Mouse (Mus musculus) hematopoietic stem cell, adult 5-6 weeks (primary cell): ENCODE results near the gene Ccdc124. TPM values are rescaled to one million over a fixed set of nuclear protein-coding genes. Genes with fewer than 3 reads are reported as not detected.
A peak's percentile ranks its signal among the peaks of the same experiment; 100 is the strongest.

Experiments used
- ATAC-seq, 2 experiments: fragments of 125-278 bp in 1 of 2; replicated peaks in 1 of 2; 2 replicates each; pipeline ENCODE4 v1.8.0; 2016 to 2017; ENCODE audit warnings: inconsistent platforms in 2 of 2, mild to moderate bottlenecking in 2 of 2, moderate number of reproducible peaks in 2 of 2, low read depth in 1 of 2, moderate TSS enrichment in 1 of 2; ENCODE audit not compliant: low FRiP score in 2 of 2, poor library complexity in 2 of 2, severe bottlenecking in 2 of 2, insufficient read depth in 1 of 2, low TSS enrichment in 1 of 2
- total RNA-seq: library from RNA; stranded (forward); fragments of 172-1452, 232-1000 nt; gene quantifications from 2 replicates; pipeline ENCODE4 v1.2.3, GENCODE M21; 2017

Ccdc124 gene
- total RNA-seq = 18.0 and 20.1 TPM in 2 replicates

DNA sequence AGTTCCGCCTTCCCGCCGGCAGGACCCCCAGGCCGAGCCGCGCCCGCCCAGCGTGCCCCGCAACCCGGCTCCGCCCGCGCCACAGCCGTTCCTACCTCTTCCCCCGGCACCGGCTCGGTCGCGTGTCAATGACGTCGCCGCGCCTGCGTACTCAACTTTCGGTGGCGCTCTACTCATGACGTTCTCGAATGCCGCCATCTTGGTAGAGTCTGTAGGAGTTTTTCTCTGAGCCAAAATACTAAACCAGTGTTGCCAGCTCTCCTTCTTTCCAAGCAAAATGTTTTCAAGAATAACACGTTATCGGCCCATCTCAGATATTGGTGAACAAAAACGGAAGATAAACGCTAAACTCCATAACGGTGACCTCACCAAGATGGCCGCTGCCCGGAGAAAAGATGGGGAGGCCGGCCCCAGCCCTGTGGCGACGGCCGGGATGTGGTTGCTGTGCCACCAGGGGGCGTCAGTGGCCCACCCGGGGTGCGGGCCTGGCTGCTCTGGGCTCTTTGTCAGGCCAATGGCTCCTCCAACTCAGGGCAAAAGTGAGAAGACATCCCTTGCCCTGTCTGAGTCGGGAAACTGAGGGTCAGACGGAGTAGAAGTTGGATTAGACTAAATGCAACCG, at the start of gene Ccdc124:
Ccdc124 (minus strand) TSS at position 572 of the 622 bp plus-strand sequence.
- peak; percentile 83 to 88 for ATAC-seq

DNA sequence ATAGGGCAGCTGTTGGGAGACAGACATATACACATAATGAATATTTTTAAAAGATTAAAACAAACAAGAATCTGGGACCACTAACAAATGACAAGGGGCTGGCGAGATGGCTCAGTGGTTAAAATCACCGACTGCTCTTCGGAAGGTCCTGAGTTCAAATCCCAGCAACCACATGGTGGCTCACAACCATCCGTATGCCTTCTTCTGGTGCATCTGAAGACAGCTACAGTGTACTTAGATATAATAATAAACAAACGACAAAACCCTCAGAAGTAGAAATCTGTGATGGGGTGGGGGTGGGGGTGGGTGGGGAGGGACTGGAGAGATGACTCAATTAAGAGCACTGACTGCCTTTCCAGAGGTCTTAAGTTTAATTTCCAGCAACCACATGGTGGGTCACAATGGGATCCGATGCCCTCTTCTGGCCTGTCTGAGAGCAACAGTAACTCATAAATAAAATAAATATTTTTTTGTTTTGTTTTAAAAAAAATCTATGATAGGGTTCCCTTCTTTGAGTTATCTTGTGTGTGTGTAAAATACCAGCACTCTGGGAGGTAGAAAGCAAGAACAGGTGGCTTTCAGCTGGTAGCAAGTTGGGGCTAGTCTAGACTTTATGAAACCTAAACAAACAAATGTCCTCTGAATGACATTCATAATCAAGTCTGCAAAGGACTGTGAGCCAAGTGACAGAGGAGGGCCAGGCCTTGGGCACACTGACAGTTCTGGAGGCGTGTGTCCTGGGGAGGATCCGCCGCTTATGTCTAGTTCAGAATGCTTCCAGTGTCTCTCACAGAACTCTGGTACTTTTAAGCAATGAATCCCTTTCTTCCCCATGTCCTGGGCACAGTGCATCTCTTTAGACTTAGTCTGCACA, 46.6 kb upstream of the Ccdc124 start:
- ATAC-seq = no peak

DNA sequence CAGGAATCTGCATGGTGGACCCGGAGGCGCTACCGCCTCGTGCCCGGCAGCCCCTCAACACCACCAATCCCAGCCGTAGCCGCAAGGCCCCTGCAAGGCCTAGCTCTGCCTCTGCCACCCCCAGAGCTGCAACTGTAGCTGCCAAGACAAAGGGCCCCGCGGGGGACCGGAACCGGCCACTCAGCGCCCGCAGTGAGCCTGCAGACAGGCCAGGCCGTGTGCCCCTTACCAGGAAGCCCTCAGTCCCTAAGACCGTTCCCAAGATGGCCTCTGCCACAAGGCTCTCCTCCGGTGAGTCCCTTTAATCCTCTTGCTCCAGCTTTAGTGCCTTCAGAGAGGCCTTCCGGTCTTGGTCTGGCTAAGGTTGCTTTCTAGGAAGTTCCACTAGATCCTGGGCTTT, 41.0 kb upstream of the Ccdc124 start:
- no peak for ATAC-seq

GRCm38 (mm10) chr8:70913523-70913922, 39.8 kb upstream of the Ccdc124 start:
- ATAC-seq = no peak

GRCm38 (mm10) chr8:70912955-70913354, 39.2 kb upstream of the Ccdc124 start:
- ATAC-seq = no peak

- peak in 1 of 2 experiments; percentile 29; a peak in 1 of 4 replicates for ATAC-seq
Measured at GRCm38 (mm10) chr8:70911596-70911995, 37.9 kb upstream of the Ccdc124 start.

DNA sequence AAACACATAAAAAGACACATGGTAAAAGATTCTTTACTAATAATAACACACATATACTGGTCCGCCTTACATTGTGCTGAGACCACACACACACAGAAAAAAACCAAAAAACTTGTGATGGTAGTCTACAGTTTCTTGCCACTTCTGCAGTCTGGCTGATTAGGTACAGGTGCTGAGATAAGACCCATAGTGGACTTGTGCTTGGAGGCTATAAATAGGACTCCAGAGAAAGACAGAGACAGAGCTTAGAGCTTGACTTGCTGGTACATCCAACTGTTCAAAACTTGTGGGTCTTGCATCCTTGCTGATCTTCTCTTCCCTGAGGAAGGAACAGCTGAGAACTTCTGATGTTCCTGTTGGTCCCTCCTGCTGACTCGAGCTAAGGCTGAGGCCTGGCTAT, 33.8 kb upstream of the Ccdc124 start:
- no peak for ATAC-seq

- ATAC-seq = peak; percentile 70 to 72
Measured at GRCm38 (mm10) chr8:70905831-70906736, 32.3 kb upstream of the Ccdc124 start, which contains the start of gene Map1s. Gene Map1s (plus strand): TSS chr8:70905932.

- ATAC-seq = no peak
Measured at GRCm38 (mm10) chr8:70905463-70905830, 31.7 kb upstream of the Ccdc124 start.

GRCm38 (mm10) chr8:70904532-70904931, 30.8 kb upstream of the Ccdc124 start:
- peak; percentile 55 to 56 for ATAC-seq

DNA sequence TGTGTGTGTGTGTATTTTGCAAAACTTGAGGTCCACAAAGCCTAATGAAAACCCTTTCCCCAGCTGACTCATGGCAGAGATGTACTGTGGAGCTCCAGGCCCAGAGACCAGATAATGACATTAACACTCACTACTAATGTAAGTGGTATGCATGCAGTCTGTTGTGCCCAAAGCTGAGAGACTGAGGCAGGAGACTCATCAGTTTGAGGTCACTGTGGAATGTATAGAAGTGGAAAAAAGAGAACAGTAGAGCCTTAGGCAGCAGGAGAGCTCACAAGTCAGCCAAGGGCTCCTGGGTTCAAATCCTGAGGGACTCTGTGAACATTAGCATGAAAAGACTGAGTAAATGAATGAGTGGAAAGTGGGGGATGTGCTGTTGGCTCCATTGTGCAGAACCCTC, 29.8 kb upstream of the Ccdc124 start:
- no peak for ATAC-seq

- ATAC-seq = no peak
Measured at GRCm38 (mm10) chr8:70903112-70903511, 29.4 kb upstream of the Ccdc124 start.

DNA sequence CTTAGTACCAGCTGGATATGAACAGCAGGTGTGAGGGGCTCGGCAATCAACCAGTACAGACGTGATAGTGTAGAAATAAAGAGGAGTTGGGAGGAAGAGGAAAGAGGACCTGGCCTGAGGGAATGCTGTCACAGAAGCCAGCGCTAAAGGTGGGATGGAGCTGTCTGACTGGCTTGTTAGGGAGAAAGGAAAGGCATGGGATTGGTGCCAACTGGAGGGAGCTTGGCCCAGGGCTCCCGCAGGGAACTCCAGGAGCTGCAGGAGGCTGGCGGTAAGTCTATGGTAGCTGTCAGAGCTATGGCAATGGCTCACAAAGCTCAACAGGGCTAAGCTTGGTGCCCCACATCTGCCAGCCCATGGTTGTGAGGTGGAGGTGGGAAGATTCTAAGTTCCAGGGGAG, 28.5 kb upstream of the Ccdc124 start:
- ATAC-seq = no peak

- ATAC-seq = no peak
Measured at GRCm38 (mm10) chr8:70900872-70901387, 27.2 kb upstream of the Ccdc124 start.

- no peak for ATAC-seq
Measured at GRCm38 (mm10) chr8:70899226-70899625, 25.5 kb upstream of the Ccdc124 start.

DNA sequence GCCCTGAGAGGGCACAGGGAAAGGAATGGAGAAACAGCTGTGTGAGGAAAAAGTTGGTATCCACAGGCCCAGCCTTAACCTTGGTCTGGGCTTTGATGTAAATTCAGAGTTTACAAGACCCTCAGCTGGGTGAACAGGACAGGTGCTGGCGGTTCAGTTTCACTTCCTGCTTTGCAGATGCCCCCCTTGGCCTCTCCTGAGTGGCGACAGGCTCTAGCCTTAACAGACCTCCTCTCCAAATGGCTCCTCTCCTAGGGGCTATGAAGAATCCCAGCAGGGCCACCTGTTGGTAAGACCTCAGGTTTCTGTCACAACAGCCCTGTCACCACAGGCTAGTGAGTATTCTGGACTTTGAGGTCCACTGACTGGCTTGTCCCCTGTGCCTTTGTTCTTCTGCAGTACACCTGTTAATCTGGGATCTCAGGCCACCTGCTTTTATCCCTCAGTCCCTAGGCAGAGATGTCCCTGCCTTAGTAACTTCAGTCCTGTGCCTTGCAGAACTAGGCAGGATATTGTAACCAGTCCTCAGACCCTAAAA, 25.0 kb upstream of the Ccdc124 start:
- no peak for ATAC-seq

GRCm38 (mm10) chr8:70897681-70898413, 24.1 kb upstream of the Ccdc124 start:
- ATAC-seq = peak; percentile 48 to 51
